Mouse (Mus musculus) midbrain, embryonic 10.5 days (tissue): ENCODE data around the gene Zfp951. TPM values are rescaled to one million over a fixed set of nuclear protein-coding genes. Genes with fewer than 3 reads are reported as not detected.
"Not testable (repeated sequence)": the region's sequence is repeated elsewhere in the genome, so short reads cannot be mapped to it uniquely, and the experiment has no call there.

ENCODE experiments used
- DNase-seq: peaks from one replicate; pipeline ENCODE4 v3.0.0-alpha.2; 2017; ENCODE audit warnings: low spot score
- H3K27ac ChIP-seq: fragments of 300-500 bp; sonication (generic); replicated peaks from 2 replicates; pipeline ENCODE4 v1.5.1; 2016; ENCODE audit warnings: mild to moderate bottlenecking
- H3K27me3 ChIP-seq: fragments of 300-500 bp; sonication (generic); 2 replicates; pipeline ENCODE4 v1.6.1; 2016; ENCODE audit warnings: low read depth, mild to moderate bottlenecking; ENCODE audit not compliant: poor library complexity, severe bottlenecking
- H3K36me3 ChIP-seq: fragments of 300-500 bp; sonication (generic); 2 replicates; pipeline ENCODE4 v1.6.1; 2016; ENCODE audit warnings: mild to moderate bottlenecking, moderate library complexity
- H3K4me1 ChIP-seq: fragments of 300-500 bp; sonication (generic); 2 replicates; pipeline ENCODE4 v1.6.1; 2016
- H3K4me3 ChIP-seq: fragments of 300-500 bp; sonication (generic); 2 replicates; pipeline ENCODE4 v1.5.1; 2016; ENCODE audit warnings: mild to moderate bottlenecking, moderate library complexity
- H3K9me3 ChIP-seq: fragments of 300-500 bp; sonication (generic); replicated peaks from 2 replicates; pipeline ENCODE4 v1.6.1; 2016; ENCODE audit warnings: mild to moderate bottlenecking
- WGBS: fragments of 180-500 bp; shearing (Covaris S2); methylation state at CpG from one replicate; pipeline ENCODE4 v1.1.7; 2016; 5-methylcytosine and 5-hydroxymethylcytosine counted together
- polyA plus RNA-seq: library from polyadenylated mRNA; unstranded; fragments of >200 nt; fragmentation: Nextera tagmentation; extraction: Ambion mirVana; gene quantifications from 2 replicates; pipeline ENCODE4 v1.2.1, GENCODE M21; 2016

The Zfp951 gene
- polyA plus RNA-seq, result 2.6 and 3.0 TPM in 2 replicates

DNA sequence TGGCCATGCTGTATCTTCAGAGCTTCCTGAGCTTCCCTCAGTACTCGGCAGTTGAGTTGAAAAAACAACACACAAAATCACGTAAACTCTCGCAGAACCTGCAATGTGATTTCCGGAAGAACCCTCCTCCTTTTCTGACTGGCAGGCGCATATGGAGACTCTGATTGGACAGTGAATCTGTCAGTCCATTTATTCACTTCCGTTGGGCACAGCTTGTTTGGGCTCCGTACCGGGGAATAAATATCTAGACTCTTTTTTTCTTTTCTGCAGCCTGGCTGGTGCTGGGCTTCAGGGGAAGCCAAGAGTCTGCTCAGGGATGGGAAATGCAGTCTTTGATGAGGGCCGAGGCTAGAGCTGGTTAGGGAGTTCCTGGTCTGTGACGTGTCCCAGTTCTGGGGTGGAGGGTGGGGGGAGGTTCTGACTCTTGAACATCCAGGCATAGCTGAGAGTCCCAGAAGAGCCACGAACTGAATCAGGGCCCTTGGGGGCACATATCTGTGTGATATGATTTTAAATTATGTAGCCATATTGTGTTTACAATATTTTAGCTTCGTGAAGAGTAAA is at the start of gene Zfp951:
Zfp951 (minus strand) TSS at position 109 of the 564 bp plus-strand sequence.
- H3K4me1 ChIP-seq, H3K27ac ChIP-seq, H3K27me3 ChIP-seq, H3K36me3 ChIP-seq: not testable (repeated sequence)
- Histone ChIP-seq H3K4me3 (peak within 1 kb of the TSS; percentile 38; the same call in 1 of the 2 replicates), H3K9me3 (peaks cover 21% of the 10 kb centered on the region; the same call in 1 of the 2 replicates)
- DNase-seq, result peak; percentile 21
- 39% methylated on average over 11 of the region's 12 CpGs for WGBS

DNA sequence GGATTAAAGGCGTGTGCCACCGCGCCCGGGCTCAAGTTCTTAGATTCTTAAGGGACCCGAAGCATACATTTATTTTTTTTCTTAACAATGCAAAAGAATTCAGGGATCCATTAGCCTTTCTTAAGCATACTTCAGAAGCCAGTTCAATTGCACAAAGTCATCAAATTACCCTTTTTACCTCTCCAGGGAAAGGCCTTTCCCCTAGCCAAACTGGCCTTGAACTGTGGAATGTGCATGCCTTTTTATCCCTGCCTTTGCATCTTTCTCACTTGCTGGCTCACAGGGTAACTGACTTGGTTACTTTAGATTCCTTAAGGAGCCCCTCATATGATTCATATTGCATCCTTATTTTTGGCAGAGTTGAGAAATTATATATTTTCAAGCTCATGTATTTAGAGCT is 46.7 kb upstream of the Zfp951 start:
- H3K4me1 ChIP-seq, DNase-seq, H3K9me3 ChIP-seq, H3K27me3 ChIP-seq, H3K4me3 ChIP-seq, H3K36me3 ChIP-seq, H3K27ac ChIP-seq: not testable (repeated sequence)
- 83% methylated on average over 5 of the region's 5 CpGs for WGBS

DNA sequence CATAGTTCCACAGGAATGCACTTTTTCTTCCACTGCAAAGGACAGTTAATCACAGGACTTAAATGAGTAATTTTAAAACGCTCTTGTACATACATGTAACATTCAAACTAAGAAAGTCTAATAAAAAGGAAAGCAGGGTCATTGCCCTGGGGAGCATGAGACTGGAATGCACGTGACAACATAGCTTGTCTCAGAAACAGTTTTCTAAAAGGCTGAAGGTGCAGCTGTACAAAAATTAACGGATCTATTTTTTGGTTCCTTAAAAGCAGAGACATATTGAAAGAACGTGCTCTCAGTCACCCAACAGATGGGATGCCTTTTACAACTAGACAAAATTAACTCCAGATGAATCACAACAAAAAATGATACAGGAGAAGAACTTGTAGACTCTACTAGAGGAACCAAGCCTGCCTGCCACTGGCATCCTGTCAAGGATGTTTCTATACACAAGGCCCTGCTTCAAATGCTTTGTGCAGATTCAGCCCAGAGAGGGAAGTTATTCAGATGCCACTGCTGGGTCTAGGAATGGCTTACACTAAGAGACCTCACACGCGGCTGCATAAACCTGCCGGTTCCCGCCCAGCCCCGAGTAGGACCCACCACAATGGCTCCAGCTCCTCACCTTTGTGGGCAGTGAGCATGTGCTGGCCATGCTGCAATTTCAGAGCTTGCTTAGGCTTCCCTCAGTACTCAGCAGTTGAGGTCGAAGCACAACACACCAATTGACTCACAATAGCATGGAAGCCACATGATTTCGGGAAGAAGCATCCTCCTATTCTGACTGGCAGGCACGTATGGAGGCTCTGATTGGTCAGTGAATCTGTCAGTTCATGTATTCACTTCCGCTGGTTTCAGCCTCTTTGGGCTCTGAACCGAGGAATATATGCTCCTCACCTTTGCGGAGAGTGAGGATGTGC is 567 bp downstream of the Zfp951 start:
- not testable (repeated sequence) for H3K27me3 ChIP-seq, DNase-seq, H3K27ac ChIP-seq, H3K4me1 ChIP-seq, H3K36me3 ChIP-seq
- Histone ChIP-seq H3K9me3 (peaks cover 29% of the 10 kb centered on the region; the same call in 1 of the 2 replicates), H3K4me3 (peak overlapping the region; percentile 38; the same call in 1 of the 2 replicates)
- WGBS, result 50% methylated on average over 10 of the region's 15 CpGs

DNA sequence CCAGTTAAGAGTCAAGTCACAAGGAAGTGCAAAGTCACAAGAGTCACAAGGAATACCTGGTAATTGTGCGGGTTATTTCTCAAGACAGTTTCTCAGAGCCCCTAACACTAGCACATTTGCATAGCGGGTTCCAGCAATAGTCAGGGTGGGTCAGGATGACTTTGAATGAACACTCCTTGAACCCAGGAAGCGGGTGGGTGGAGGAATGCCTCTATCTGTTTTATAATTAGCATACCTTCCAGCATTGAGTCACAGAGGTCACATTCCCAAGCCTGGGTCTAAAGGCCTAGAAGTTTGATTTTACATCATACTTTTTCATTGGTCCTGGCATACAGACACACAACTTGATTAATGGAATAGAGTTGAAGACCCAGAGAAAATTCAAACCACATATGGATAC is 5.3 kb downstream of the Zfp951 start:
- H3K9me3 ChIP-seq, result peaks cover 30% of the 10 kb centered on the region
- not testable (repeated sequence) for DNase-seq, H3K4me3 ChIP-seq, H3K4me1 ChIP-seq, H3K36me3 ChIP-seq, H3K27me3 ChIP-seq, H3K27ac ChIP-seq
- WGBS, result 91% methylated on average over 3 of the region's 3 CpGs

DNA sequence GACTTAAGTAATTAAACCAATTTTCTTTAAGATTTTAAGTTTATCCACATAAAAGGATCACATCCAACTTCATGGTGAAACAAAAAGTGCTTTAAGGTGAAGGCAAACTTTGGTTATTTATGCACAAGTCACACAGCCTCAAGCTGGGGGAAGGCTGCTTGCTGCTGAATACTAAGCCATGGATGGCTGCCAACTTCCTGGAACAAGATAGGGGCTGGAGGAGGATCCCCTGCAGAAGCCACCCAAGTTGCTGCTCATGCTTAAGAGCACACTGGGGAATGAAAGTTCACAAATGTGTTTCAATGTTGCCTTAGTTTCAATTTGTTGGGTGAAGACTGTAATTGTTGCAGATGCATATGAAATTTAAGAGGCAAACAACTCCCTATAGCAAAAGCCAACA is 26.5 kb downstream of the Zfp951 start:
- DNase-seq, result no peak

DNA sequence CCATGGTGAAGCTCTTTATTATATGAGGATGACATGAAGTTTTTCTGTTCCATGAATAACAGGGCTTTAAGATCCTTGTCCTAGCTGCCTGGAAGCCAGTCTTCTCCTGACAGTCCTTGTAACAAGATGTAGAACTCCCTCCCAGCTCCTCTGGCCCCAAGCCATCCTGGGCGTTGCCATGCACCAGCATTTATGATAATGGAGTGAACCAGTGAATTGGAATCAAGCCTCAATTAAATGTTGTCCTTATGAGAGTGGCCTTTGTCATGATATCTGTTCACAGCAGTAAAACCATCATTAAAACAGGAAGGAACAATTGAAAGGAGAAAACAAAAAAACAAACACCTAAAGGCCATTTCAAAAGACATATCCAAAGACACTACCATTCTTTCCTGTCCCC is 30.3 kb downstream of the Zfp951 start:
- 84% methylated on average over 1 of the region's 1 CpGs for WGBS
- peaks cover 66% of the 10 kb centered on the region for H3K9me3 ChIP-seq
- no peak overlapping the region for H3K27ac ChIP-seq
- H3K4me1 ChIP-seq, result no peaks in the 10 kb centered on the region
- no peaks in the 10 kb centered on the region for H3K27me3 ChIP-seq
- H3K4me3 ChIP-seq, result no peak overlapping the region
- DNase-seq, result no peak
- no peaks in the 10 kb centered on the region for H3K36me3 ChIP-seq

More for the DNA sequence above, 26.5 kb downstream of the Zfp951 start:
- Histone ChIP-seq H3K9me3 (peaks cover 65% of the 10 kb centered on the region), H3K4me1 (no peaks in the 10 kb centered on the region), H3K36me3 (no peaks in the 10 kb centered on the region), H3K27ac (no peak overlapping the region), H3K27me3 (no peaks in the 10 kb centered on the region), H3K4me3 (no peak overlapping the region)

DNA sequence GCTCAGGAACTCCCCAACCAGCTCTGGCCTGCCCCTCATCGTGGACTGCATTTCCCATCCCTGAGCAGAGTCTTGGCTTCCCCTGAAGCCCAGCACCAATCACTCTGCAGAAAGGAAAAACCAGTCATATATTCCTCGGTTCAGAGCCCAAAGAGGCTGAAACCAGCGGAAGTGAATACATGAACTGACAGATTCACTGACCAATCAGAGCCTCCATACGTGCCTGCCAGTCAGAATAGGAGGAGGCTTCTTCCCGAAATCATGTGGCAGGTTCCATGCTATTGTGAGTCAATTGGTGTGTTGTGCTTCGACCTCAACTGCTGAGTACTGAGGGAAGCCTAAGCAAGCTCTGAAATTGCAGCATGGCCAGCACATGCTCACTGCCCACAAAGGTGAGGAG is 89.7 kb downstream of the Zfp951 start:
- H3K27me3 ChIP-seq, H3K27ac ChIP-seq, DNase-seq, H3K4me1 ChIP-seq, H3K36me3 ChIP-seq, H3K4me3 ChIP-seq: not testable (repeated sequence)
- H3K9me3 ChIP-seq, result peaks cover 53% of the 10 kb centered on the region
- 88% methylated on average over 6 of the region's 6 CpGs for WGBS

Other genes starting within 250 kb of the Zfp951 start
- 0.07 and 0.30 TPM in 2 replicates for gene Abcg3, start 122.6 kb upstream of the Zfp951 start, polyA plus RNA-seq